Mouse (Mus musculus) T-helper 1 cell (primary cell): ENCODE data around the gene Atxn7l1.

Experiments used
- in situ Hi-C: fragments of 300-600 bp; cut with MboI, MseI; formaldehyde crosslinking; loops from one replicate; pipeline ENCODE4 v1.15.1; 2025; ENCODE audit warnings: high pct_unique_total_duplicates

Atxn7l1 gene

GRCm38 (mm10) chr12:33225117-33225541, 77.6 kb downstream of the Atxn7l1 start:
- in situ Hi-C loops, result no loop called here

- in situ Hi-C loops, result no loop called here
Observed at GRCm38 (mm10) chr12:33225978-33226377, 78.5 kb downstream of the Atxn7l1 start.

GRCm38 (mm10) chr12:33226596-33226995, 79.1 kb downstream of the Atxn7l1 start:
- in situ Hi-C loops, result no loop called here

GRCm38 (mm10) chr12:33235314-33235713, 87.8 kb downstream of the Atxn7l1 start:
- in situ Hi-C loops, result no loop called here

GRCm38 (mm10) chr12:33235771-33236323, 88.4 kb downstream of the Atxn7l1 start:
- in situ Hi-C loops, result no loop called here

GRCm38 (mm10) chr12:33236344-33237049, 89.0 kb downstream of the Atxn7l1 start:
- in situ Hi-C loops, result no loop called here

- in situ Hi-C loops, result no loop called here
Observed at GRCm38 (mm10) chr12:33237108-33237507, 89.6 kb downstream of the Atxn7l1 start.

- in situ Hi-C loops, result no loop called here
Observed at GRCm38 (mm10) chr12:33242679-33243078, 95.2 kb downstream of the Atxn7l1 start.

GRCm38 (mm10) chr12:33244132-33244875, 96.8 kb downstream of the Atxn7l1 start:
- in situ Hi-C loops, result no loop called here

- in situ Hi-C loops, result no loop called here
Observed at GRCm38 (mm10) chr12:33245455-33245854, 98.0 kb downstream of the Atxn7l1 start.

GRCm38 (mm10) chr12:33246878-33247277, 99.4 kb downstream of the Atxn7l1 start:
- in situ Hi-C loops, result no loop called here

- in situ Hi-C loops, result no loop called here
Observed at GRCm38 (mm10) chr12:33250197-33250596, 102.7 kb downstream of the Atxn7l1 start.

GRCm38 (mm10) chr12:33251399-33251798, 103.9 kb downstream of the Atxn7l1 start:
- in situ Hi-C loops, result no loop called here

GRCm38 (mm10) chr12:33252621-33253020, 105.1 kb downstream of the Atxn7l1 start:
- in situ Hi-C loops, result no loop called here

GRCm38 (mm10) chr12:33253206-33253605, 105.7 kb downstream of the Atxn7l1 start:
- in situ Hi-C loops, result no loop called here

GRCm38 (mm10) chr12:33255256-33255655, 107.8 kb downstream of the Atxn7l1 start:
- in situ Hi-C loops, result loop anchor here (5.0 kb wide), 1 partner anchor 223 kb away; no protein-coding TSS in a partner anchor

- in situ Hi-C loops, result loop anchor here (5.0 kb wide), 1 partner anchor 224 kb away; no protein-coding TSS in a partner anchor
Observed at GRCm38 (mm10) chr12:33256426-33256825, 108.9 kb downstream of the Atxn7l1 start.

- in situ Hi-C loops, result loop anchor here (5.0 kb wide), 1 partner anchor 227 kb away; no protein-coding TSS in a partner anchor
Observed at GRCm38 (mm10) chr12:33258995-33259529, 111.6 kb downstream of the Atxn7l1 start.

GRCm38 (mm10) chr12:33260575-33260974, 113.1 kb downstream of the Atxn7l1 start:
- in situ Hi-C loops, result loop anchor here (5.0 to 10.0 kb wide), 2 partner anchors 43 to 346 kb away; no protein-coding TSS in a partner anchor

- in situ Hi-C loops, result loop anchor here (10.0 kb wide), 1 partner anchor 351 kb away; no protein-coding TSS in a partner anchor
Observed at GRCm38 (mm10) chr12:33265877-33266276, 118.4 kb downstream of the Atxn7l1 start.

- in situ Hi-C loops, result loop anchor here (10.0 kb wide), 1 partner anchor 353 kb away; no protein-coding TSS in a partner anchor
Observed at GRCm38 (mm10) chr12:33267965-33268364, 120.5 kb downstream of the Atxn7l1 start.

GRCm38 (mm10) chr12:33269743-33270142, 122.2 kb downstream of the Atxn7l1 start:
- in situ Hi-C loops, result loop anchor here (10.0 kb wide), 1 partner anchor 355 kb away; no protein-coding TSS in a partner anchor
